Mouse (Mus musculus) layer of hippocampus, postnatal 10 days (tissue): ENCODE measurements around the gene Nedd9. TPM values are rescaled to one million over a fixed set of nuclear protein-coding genes. Genes with fewer than 3 reads are reported as not detected.

Experiments
- DNase-seq, 2 experiments: peaks; one replicate each; pipeline ENCODE4 v3.0.0; 2021; ENCODE audit warnings: low spot score in 2 of 2
- total RNA-seq, 2 experiments: library from RNA; stranded (reverse); gene quantifications; 2 replicates each; pipeline ENCODE4 v1.2.3; 2021

The Nedd9 gene
- total RNA-seq, 2 experiments from 2014 or later: 16.9 to 20.7 TPM

DNA sequence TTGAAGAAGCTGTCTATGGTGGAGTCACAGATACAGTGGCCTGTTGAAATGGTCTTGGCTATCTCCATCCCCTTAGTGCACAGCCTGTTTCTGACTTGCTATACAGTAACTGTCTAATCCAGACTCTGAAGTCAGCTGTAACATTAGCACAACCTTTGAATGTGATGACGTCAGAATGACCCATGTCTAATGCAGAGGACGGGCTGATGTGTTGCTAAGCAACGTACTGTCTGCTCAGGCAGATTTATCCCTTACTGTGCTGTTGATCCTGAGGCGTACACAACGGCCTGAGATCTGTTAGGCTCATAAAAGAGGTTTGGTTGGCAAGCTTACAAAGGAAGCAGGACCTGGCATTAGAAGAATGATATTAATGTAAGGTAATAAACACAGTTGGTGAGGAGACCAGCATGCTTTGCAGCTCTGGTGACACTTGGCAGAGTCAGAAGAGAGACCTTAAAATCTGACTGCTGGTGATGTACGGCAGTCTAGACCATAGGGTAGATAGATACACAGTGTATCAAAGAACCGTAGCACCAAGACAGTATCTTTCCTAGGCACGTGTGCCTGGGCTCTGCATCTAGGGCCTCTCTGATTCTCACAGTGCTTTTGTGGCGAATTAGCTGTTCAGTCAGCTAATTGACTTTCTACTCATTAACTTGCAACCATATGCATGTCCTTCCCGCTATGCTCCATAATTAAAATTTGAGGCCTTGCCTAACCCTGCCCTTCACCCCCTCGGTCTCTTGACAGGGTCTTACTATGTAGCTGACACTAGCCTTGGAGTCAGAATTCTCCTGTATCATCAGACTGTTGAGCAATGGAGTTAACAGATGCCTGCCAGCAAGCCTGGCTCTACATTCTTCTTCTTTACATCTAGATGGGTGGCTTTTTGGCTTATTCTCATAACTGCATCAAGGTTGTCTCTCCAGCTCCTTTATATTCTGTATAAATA is 70.8 kb downstream of the Nedd9 start:
- no peak for DNase-seq

DNA sequence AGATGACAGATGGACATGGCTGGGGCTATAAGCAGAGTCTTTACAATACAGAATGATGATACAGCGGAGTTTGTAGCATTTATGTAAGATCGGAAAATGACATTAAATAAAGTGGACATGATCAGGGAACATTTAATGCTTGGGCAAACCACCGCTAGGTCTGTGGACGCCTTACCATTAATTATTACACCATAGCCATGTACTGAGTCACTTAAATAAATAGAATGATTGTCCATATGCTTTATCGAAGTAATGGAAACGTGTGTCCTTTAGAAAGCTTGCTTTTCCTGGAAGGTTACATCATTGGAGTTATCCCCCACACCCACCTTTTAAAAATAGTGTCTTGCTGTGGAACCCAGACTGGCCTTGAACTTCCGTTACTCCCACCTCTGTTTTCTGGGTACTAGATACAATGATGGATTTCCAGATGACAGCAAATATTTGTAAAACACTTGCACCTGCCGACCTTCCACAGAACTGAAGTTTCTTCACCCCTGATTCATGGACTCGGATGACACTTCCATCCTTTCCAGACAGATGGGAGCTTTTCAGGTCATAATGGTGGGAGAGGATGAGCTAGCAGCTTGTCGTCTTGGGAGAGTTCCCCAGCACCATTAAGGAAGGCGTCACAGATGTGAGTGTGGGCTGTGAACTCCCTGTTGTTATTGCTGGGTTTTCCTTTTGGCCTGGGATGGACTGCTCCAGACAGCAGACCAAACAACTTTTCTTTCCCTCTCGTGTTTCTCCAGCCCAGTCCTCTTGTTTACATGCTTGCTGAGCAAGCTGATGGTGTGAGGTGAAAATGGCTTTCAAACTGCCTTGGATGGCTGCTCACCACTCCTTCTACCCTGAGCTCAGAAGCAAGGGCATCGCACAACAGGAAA is 76.7 kb downstream of the Nedd9 start:
- DNase-seq: no peak

DNA sequence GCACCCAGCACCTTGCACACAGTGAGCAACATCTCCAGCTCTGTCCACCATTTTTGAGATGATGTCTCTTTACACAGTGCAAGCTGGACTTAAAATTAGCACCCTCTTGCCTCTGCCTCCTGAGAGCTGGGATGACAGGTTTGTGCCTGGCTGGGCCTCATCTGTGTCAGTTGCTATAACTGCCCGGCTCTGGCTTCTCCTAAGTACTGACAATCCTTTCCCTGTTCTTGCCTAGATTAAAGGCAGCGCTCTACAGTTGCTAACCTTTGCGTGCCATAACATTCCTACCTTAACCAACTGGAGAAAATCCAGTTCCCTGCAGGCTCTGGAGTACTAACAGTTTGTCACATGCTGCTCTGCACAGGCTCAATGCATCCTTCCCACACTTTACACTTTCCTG is 77.9 kb downstream of the Nedd9 start:
- no peak for DNase-seq

DNA sequence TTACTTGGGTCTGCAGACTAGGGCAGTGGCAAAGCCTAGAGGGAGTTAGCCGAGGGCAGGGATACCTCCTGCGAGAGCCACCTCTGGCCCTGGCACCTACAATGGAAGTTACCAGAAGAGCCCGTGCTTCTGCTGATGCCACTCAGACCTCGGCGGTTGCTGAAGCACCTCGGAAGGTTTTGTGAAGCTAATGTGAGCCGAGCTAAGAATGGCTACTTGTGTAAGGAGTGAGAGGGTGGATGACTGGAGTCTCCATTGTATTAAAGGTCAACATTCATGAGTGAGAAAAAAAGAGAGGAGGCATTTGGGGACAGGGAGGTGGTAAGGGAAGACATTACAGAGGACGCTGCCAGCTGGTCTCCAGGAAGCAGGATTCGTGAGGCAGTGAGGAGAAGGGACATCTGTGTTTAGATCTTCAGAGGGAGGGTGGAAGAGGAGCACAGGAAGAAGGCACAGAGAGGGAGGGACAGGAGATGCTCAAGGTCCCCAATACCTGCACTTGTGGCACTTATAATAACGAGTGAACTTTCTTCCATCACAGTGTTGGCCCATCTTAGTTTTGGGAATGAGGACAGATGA is 78.7 kb downstream of the Nedd9 start:
- DNase-seq: no peak

DNA sequence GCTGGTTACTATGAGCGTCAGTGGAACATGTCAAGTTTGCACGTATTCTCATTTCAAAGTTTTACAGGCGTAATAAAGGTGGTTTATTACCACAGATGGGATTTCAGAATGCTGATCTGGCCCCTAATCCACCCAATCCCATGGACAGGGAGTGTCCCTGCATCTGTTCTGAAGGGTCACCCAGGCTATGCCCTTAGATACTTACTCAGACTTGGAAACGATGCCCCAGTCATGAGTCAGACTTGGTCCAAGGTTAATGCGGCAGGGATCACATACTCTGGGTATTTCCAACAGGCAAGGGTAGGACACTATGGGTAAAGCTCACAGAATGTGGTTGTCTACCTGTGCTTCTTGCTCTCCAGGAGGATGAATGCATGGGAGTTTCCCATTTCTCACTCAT is 82.2 kb downstream of the Nedd9 start:
- no peak for DNase-seq

DNA sequence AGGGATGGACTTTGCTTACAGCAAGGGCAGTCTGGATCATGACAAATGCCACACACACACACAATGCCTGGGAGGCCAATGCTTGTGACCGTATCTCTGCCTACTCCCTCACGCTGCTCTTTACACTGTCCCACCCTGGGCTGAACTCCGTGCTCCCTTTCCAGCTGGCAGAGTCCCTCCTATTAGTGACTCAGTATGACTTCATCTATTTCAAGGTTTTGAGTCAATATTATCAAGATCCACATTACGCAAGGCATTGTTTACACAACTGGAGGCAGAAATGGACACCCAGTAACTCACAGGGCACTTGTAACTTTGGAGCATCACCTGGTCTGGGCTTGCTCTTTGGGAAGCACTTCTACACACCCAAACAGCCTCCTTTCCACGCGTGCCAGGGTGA is 83.3 kb downstream of the Nedd9 start:
- DNase-seq: no peak

DNA sequence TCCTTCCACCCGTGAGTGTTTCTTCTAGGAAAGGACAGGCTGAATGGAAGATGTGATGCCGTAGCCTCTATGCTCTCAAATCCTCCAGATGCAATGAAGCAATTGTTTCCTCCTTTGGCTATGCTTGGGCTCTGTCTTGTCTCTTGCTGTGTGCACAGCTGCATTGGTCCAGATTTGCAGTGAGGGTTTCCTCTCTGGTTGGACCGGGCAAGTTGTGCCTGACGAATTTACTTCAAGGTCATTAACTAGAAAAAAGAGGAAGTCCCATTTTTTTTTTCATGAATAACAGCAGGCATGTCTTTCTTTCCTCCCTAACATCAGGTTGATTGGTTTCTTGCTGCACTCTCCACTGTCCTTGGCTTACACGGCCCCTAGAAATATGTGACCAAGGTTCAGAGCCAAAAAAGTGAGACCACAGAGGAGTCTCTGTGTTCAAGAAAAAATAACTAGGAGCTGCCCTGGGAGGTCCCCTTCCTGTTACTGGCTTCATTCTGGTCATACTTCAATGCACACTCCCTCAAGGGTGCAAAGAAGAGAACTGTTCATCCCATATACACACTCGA is 84.6 kb downstream of the Nedd9 start:
- no peak for DNase-seq

DNA sequence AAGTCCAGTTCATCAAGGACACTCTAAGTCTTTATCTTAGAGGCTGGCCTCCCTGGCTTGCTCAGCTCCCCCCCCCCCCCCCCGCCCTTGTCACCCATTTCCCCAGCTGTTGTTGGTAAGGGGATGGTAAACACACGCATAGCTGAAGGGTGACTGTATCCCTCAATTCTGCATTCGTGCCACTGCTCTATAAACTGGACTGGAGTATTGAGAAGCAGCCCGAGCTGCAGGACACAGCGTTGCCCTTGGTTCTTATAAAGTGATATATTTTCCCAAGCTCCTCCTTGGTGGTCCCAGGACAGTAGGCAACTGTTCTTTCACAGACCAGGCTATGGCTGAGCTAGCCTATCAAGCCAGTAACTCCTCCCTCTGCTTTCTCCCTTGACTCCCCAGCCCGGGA is 85.4 kb downstream of the Nedd9 start:
- DNase-seq: no peak

DNA sequence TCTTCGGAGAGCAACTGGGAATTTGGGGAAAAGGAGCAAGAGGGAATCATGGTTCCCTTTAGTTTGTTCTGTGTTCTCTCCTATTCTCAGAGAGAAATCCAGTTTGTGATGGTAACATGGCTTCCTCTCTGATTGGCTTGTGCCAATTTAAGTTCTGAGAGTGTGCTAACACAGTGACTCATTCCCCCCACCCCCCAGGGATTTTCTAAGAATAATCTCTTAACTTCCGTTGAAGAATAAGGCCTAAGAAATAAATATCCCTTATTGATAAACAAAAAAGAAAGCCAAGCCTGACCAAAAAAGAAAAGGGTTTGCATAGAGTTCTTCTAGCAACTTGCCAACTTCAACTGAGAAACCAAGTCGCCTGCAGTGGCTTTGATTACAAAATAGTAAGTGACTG is 86.9 kb downstream of the Nedd9 start:
- DNase-seq: no peak

DNA sequence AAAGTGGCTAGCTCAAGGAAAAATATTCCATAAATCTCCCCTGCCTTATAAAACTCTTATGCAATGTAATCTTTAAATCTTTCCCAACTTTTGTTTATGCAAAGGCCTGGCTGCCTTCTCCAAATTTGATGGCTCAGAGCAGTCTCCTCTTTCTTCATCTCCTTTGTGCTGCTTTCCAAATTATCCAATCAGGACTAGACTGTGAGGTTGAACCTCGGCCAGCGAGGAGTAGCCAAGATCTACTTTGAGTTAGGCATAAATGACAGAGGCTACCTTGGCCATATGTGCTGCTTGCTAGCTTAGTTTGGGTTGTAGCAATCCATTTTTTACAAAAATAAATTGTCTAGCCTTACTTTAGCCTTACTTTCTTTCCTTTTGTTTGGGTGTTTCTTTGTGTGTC is 95.0 kb downstream of the Nedd9 start:
- no peak for DNase-seq

DNA sequence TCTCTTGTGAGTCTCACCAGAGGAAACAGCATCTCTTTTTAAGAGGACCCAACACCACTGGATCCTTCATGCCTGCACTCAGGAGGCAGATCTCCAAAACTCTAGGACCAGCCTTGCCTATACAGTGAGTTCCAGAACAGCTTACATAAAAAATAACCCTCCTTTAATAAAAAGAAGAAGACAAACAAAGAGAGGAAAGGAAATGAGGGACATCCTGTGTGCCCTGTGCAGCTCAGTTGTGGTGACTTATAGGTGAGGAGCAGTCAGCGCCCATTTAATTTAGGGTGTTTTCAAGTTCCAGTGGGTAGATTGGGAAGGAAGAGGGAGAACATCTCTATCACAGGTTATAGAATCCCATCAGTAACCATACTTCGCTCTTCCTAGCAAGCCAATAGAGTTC is 96.5 kb downstream of the Nedd9 start:
- no peak for DNase-seq

DNA sequence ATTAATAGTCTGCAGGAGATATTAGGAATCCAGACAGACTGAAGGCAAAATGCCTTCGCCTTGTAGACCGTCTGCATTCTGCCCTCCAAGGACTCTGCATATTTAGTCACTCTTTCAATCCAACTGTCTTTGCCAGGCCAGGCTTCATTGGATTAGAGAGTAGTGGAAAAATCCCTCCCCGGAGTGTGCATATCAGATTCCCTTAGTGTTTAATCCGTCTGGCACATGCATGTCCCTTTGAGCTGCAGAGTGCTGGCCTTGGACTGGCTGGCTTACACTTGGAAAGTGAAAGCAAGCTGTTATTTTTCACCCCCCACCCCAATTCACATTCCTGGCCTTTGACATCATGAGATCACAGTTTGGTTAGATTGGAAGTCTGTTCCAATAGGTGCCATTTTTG is 100.6 kb downstream of the Nedd9 start:
- no peak for DNase-seq

DNA sequence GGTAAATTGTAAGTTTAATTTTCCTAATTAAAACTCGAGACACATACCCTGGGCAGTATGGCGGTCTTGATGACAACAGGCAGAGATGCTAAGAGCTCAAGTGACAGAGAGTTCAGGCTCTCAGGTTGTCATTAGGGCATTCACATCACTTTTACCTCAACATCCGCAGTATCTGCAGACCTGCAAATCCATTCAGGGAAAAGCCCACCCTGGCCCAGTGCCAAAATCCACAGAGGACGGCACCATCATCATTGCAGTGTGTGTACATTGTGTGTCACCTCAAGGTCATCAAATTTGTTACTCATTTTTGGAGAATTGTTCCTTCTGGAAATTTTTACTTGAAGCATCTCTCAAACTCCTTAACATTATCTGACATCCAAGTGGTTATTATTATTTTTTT is 102.3 kb downstream of the Nedd9 start:
- DNase-seq: no peak

DNA sequence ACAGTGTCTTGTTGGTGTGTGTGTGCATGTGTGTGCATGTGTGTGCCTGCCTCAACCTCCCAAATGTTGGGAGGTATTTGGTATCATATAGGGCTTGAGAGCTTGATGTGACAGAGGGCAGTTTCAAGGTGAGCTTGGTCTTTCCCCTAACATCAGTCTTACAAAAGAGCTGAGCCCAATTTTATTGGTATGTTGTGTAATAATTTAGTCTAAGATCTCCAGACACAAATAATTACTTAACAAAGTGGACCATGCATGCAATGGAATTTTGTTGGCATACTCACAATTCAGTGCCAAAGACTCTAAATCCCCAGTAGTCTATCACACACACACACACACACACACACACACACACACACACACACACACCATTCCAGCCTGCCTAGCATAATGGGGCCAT is 104.5 kb downstream of the Nedd9 start:
- DNase-seq: no peak

DNA sequence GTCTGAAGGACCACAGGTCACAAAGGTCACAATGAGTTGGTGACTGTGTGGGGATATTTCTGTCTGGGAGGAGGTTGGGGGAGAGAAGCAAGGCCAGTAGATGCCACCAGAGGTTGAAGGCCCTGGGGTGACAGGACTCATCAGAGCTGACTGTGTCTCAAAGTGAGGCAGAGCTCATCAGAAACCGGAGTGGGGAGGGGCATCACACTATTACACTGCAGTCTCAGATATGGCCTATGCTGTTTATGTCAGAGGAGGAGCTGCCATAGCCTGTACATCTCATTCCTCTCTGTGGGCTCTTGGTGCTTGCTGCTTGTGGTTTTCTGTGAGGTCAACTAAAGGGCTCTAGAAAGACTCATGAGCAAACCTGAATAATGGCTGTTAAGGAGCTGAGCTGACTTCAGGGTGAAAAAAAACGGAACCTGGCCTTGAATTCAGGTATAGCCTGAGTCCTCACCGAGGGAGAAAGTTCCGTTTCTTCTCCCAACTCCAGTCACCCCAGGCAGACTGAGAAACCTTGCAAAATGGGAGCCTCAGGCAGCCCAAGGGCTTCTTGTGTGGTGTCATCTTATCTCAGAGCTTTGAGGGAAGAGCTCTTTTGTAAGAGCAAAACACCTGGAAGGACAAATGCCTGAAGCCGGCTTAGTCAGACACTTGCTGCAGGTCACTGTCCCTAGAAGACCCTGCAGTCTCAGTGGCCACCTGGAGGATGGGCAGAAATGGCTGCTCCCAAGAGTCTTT is 105.2 kb downstream of the Nedd9 start:
- no peak for DNase-seq

DNA sequence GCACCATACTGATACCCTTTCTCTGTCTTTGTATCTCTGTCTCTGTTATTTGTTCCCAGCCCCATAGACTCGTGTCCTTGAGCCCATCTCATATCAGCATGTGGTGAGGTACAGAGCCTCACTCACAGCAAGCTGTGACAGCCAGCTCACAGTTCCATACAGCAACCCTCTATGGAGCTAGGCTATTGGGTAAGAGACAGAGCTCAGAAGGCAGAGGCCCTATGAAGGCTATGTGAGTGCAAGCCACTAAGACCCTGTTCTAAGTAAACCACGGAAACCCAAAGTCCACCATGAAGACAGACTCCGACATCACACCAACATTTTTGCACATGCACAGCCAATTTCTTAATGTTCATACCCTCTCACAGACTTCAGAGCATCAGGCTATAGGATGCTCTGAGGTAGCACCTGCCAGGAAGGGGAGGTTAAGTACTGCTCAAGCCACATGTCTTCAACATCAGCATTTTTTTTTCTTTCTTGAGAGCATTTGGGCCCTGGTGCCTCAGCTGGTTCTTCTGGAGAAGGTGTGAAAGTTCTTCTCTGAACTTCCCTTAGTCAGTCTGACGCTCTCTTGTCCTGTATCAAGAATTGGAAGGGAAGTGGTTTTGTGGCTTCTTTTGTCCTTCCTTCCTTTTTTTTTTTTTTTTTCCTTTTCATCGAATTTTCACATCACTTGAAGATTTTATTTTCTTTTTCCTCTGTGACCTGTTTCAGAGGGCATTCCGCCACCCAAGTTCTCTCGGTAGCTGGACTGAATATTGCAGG is 105.9 kb downstream of the Nedd9 start:
- no peak for DNase-seq

DNA sequence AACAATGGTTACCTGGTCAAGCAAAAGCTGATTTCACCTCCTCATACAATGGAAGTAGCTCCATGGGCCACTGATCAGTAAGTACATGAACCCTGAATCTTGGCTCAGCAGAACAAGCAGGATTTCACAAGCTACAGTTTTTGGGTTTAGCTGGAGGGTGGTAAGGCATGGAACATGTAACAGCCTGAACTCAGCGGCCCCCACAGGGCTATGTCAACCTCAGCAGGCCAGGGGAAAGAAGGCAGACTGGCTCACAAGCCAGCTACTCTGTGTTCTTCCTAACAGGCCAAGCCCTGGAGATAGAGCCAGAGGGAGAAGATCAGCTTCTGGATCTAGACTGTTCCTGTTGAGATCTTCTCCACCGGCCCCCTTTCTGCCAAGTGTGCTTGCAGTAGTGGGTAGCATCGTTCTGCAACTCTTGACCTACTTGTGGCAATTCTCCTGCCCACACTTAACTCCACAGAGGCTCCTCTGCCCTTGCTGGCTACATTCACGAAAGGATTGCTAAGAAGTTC is 107.2 kb downstream of the Nedd9 start:
- no peak for DNase-seq

DNA sequence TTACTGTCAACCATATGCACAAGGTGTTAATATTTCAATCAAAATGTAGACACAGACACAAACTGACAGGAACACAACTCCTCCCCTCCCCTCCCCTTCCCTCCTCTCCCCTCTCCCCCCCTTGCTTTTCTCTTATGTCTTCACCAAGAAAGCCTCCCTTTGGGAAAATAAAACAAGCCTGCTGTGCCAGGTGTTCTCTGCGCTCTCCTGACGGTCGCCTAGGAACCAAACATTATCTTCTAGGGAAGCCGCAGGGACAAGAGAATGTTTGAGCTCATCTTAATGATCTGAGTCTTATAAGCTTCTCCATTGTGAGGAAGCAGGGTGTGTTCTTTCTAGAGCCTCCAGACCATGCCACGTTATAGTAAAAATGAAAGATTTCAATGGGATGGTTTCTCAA is 108.7 kb downstream of the Nedd9 start:
- no peak for DNase-seq

DNA sequence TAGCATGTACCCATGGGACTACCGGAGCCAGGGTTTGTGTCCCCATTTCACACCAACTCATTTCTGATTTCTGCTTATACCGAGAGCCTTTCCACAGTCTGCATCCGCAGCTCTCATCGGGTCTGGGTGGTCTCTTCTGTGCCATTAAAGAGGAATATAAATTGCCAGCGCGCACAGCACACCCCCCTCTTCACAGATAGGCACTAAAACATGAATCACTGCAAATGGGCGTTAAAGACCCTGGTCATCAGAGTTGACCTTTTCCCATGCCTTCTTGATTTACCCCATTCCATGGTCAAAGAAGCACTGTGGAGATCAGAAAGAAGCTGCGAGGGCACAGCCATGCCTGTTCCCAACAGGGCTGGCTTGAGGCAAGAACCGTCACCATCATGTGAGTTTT is 109.3 kb downstream of the Nedd9 start:
- no peak for DNase-seq

DNA sequence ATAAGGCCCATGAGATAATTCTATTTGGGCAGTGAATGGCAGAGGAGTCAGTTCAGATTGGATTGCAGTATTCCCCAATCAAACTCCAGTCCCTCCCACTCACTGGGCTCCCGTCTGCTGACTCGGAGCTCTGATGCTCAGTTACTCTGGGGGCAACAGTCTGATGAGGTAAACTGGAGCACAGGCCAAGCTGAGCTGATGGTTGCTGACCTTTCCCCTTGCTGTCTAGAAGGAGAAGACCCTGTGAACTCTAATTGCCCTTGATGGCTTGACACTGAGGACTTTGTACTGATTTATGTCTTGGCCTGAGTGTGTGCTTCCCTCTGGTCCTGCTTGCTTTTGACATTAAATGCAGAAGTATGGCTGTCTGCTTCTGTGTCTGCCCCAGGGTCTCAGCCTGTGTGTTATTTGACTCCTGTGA is 110.1 kb downstream of the Nedd9 start:
- DNase-seq: no peak
